13 mouse cellular contexts compared by ENCODE assay signal in the genomic region with DNA sequence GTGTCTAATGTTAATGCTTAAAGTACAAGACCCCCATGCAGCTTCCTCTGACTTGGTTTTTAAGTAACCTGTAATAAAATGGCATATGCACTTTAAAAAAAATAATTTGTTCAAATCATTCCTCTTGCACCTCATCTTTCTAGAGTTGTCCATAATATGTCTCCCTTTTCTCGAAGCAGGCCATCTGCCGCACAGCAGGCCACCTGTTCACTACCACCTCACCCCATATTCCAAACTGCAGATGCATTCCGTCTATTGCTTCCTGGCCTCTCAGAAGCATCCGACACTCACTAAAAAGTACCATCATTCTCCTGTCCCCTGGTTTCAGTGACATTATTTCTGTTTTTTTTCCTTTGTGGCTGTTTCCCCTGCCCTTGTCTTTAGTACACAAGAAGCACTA.
DNase-seq lines count a peak whose midpoint lies in the region.
"Had no signal": no experiment of that assay in that cellular context is flagged by ENCODE, and none has a peak within 500 bp of the region (broad histone marks: within the 10 kb centered on the region; RNA-seq: fewer than 3 reads in every experiment).

No protein-coding gene starts in this region.

- DNase-seq in cerebellum, adult 11 months = peak; percentile 20
- DNase-seq in cerebellum, adult 18-20 months = peak; percentile 47 to 51
- DNase-seq in cerebellum, adult 9-11 months = peak; percentile 47
- DNase-seq in cerebellum, postnatal 36 days = peak; percentile 40 to 44
- DNase-seq in liver = no peak
- DNase-seq in urinary bladder, postnatal 25 days (ENCODE audit: low spot score) = no peak
- no peak for DNase-seq in embryo, embryonic 9.5 days (ENCODE audit: extremely low spot score)
- DNase-seq: adrenal gland, adult 2 months; adrenal gland, postnatal 25 days; embryo, embryonic 11 days; gastrocnemius, postnatal 36 days; heart, adult 11 months; heart, postnatal 36 days had no signal

Comparison
In these comparisons a context has a peak if more than half of its experiments do, and no peak if none do; other contexts are left out.
1. DNase-seq: peak in cerebellum, adult 11 months (single experiment), cerebellum, adult 18-20 months (2 of 2), cerebellum, adult 9-11 months (single experiment) and cerebellum, postnatal 36 days (2 of 2); none in liver (single experiment), urinary bladder, postnatal 25 days (single experiment) and embryo, embryonic 9.5 days (single experiment).